Mouse (Mus musculus): ENCODE measurements around the gene Nipa1. TPM values are rescaled to one million over a fixed set of nuclear protein-coding genes. Genes with fewer than 3 reads are reported as not detected.

Gene Nipa1
- polyA plus RNA-seq, 1 experiment from 2014 or later: 6.4 TPM

DNA sequence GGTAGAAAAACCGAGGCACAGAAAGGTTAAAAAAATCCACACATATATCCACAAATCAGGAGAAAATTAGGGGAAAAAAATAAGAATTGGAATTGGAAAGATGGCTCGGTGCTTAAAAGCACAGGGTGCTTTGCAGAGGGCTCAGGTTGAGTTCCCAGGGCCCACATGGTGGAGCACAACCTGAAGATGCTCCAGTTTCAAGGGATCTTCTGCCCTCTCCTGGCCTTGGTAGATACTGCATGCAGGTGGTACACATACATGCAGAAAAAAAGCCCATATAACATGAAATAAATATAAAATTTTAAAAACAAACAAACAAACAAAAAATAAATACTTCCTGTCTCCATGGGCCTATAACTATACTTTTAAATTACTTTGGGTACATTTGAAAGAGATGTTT, 45.3 kb downstream of the Nipa1 start:
- Histone ChIP-seq H3K9ac (ENCODE audit: low read length) (no peak overlapping the region), H3K4me3 (ENCODE audit: low read depth, low read length) (no peak overlapping the region), H3K9me3 (ENCODE audit: control insufficient read depth, low read length) (no peaks in the 10 kb centered on the region), H3K27ac (replicated peaks) (no peak overlapping the region), H3K36me3 (ENCODE audit: control insufficient read depth, insufficient read depth, low read length) (no peaks in the 10 kb centered on the region), H3K4me2 (replicated peaks; ENCODE audit: low read depth) (no peak overlapping the region), H3K27me3 (ENCODE audit: control insufficient read depth, insufficient read depth, low read length) (no peaks in the 10 kb centered on the region), H3K4me1 (replicated peaks; ENCODE audit: control insufficient read depth, insufficient read depth) (no peaks in the 10 kb centered on the region)
- ATAC-seq (ENCODE audit: low FRiP score, low TSS enrichment) (no peak), DNase-seq (ENCODE audit: low spot score) (no peak)
- peak; percentile 42 for TF ChIP-seq CTCF (IDR thresholded peaks at IDR 0.05; ENCODE audit: low read depth)
- TF ChIP-seq EP300 (optimal IDR thresholded peaks at IDR 0.05): no peak
- WGBS: 100% methylated on average over 2 of the region's 2 CpGs

DNA sequence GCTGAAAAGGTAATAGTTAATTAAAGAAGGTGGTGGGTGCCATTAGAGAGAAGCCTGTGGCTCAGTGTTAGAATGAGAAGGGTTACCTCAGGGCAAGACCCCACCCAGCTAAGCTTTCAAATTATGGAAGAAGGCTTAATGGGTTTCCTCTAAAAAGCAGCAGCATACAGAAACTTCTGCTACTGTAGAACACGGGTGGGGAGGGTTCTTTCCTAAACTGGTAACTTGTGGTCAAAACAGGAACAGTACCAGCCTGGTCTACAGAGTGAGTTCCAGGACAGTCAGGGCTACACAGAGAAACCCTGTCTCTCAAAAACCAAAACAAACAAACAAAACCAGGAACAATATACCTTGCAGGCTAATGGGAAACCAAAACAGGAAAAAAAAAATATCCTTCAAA, 50.3 kb downstream of the Nipa1 start:
- no peak for ATAC-seq (ENCODE audit: low FRiP score, low TSS enrichment)
- Histone ChIP-seq H3K27ac (replicated peaks) (no peak overlapping the region), H3K4me2 (replicated peaks; ENCODE audit: low read depth) (no peak overlapping the region), H3K27me3 (ENCODE audit: control insufficient read depth, insufficient read depth, low read length) (no peaks in the 10 kb centered on the region), H3K9me3 (ENCODE audit: control insufficient read depth, low read length) (no peaks in the 10 kb centered on the region), H3K4me1 (replicated peaks; ENCODE audit: control insufficient read depth, insufficient read depth) (no peaks in the 10 kb centered on the region), H3K9ac (ENCODE audit: low read length) (no peak overlapping the region), H3K36me3 (ENCODE audit: control insufficient read depth, insufficient read depth, low read length) (no peaks in the 10 kb centered on the region), H3K4me3 (ENCODE audit: low read depth, low read length) (no peak overlapping the region)
- no peak for DNase-seq (ENCODE audit: low spot score)
- no peak for TF ChIP-seq CTCF (IDR thresholded peaks at IDR 0.05; ENCODE audit: low read depth)
- no peak for TF ChIP-seq EP300 (optimal IDR thresholded peaks at IDR 0.05)
- 74% methylated on average over 1 of the region's 1 CpGs for WGBS

DNA sequence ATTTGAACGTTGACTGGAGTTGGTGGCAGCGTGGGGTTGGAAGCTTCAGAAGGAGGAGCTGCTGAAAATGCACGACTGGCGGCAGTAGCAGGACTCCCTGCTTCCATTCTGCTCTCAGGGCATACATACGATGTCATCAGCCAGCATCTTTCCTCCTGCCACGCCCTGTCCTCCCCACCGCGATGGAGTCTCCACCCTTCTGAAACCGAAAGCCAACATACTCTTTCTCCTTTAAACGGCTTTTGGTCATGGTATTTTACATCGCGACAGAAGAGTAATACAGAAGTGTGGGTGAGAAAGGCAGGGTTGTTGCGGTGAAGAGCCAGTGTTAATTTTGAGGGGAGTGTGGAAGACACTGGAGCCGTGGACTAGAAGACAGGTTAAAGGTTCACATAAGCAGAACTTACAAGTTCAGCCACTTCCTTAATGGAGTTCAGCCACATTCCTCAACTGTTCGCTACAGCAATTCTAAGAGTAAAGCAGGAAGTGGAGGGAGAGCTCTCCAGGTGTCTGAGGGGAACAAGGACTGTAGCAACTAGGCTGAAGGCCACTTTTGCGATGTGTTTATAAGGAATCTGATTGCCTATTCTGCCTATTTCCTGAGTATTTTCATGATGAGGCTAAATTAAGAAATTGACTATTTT, 51.4 kb downstream of the Nipa1 start:
- peak; percentile 91 for ATAC-seq (ENCODE audit: low FRiP score, low TSS enrichment)
- Histone ChIP-seq H3K9me3 (ENCODE audit: control insufficient read depth, low read length) (no peaks in the 10 kb centered on the region), H3K27me3 (ENCODE audit: control insufficient read depth, insufficient read depth, low read length) (no peaks in the 10 kb centered on the region), H3K36me3 (ENCODE audit: control insufficient read depth, insufficient read depth, low read length) (no peaks in the 10 kb centered on the region), H3K27ac (replicated peaks) (0 out of 2 replicates have a peak overlapping the region, but pooled peaks have one; percentile 40), H3K4me3 (ENCODE audit: low read depth, low read length) (peak overlapping the region; percentile 36), H3K4me1 (replicated peaks; ENCODE audit: control insufficient read depth, insufficient read depth) (no peaks in the 10 kb centered on the region), H3K9ac (ENCODE audit: low read length) (peak overlapping the region; percentile 45; the same call in 1 of the 2 replicates), H3K4me2 (replicated peaks; ENCODE audit: low read depth) (peak overlapping the region; percentile 55)
- DNase-seq (ENCODE audit: low spot score): peak; percentile 63
- TF ChIP-seq EP300 (optimal IDR thresholded peaks at IDR 0.05): no peak
- TF ChIP-seq CTCF (IDR thresholded peaks at IDR 0.05; ENCODE audit: low read depth): 0 out of 2 replicates have a peak, but pooled peaks have one; percentile 5
- 31% methylated on average over 16 of the region's 16 CpGs for WGBS

DNA sequence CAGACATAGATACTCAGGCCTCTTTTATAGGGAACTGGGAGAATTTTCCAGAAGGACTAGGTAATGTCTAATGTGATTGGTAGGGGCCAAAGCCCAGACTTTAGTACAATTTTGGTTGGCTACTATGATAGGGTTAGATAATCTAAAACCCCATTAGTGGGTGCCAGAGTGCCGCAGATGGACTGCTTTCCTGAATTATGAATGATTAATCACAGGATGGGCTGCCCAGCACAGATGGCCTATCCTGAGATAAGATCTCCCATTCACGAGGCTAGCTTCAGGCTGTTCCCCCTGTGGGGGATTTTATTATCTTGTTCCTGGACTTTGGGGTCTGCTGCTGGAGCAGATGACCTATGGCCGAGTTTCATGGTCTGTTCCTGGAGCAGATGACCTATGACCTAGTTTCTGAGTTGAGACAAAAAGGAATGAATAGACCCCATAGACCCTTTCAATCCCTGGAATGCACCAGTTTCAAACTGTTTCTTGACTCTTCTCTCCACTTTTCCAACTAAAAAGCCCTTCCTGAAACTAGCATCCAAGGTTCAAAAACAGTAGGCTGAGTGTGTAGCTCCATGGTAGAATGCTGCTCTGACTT, 52.8 kb downstream of the Nipa1 start:
- 49% methylated on average over 3 of the region's 3 CpGs for WGBS
- Histone ChIP-seq H3K27ac (replicated peaks) (no peak overlapping the region), H3K4me1 (replicated peaks; ENCODE audit: control insufficient read depth, insufficient read depth) (no peaks in the 10 kb centered on the region), H3K9ac (ENCODE audit: low read length) (no peak overlapping the region), H3K27me3 (ENCODE audit: control insufficient read depth, insufficient read depth, low read length) (no peaks in the 10 kb centered on the region), H3K4me2 (replicated peaks; ENCODE audit: low read depth) (no peak overlapping the region), H3K36me3 (ENCODE audit: control insufficient read depth, insufficient read depth, low read length) (no peaks in the 10 kb centered on the region), H3K4me3 (ENCODE audit: low read depth, low read length) (no peak overlapping the region), H3K9me3 (ENCODE audit: control insufficient read depth, low read length) (no peaks in the 10 kb centered on the region)
- no peak for DNase-seq (ENCODE audit: low spot score)
- TF ChIP-seq EP300 (optimal IDR thresholded peaks at IDR 0.05) (no peak), CTCF (IDR thresholded peaks at IDR 0.05; ENCODE audit: low read depth) (no peak)
- ATAC-seq (ENCODE audit: low FRiP score, low TSS enrichment): no peak

DNA sequence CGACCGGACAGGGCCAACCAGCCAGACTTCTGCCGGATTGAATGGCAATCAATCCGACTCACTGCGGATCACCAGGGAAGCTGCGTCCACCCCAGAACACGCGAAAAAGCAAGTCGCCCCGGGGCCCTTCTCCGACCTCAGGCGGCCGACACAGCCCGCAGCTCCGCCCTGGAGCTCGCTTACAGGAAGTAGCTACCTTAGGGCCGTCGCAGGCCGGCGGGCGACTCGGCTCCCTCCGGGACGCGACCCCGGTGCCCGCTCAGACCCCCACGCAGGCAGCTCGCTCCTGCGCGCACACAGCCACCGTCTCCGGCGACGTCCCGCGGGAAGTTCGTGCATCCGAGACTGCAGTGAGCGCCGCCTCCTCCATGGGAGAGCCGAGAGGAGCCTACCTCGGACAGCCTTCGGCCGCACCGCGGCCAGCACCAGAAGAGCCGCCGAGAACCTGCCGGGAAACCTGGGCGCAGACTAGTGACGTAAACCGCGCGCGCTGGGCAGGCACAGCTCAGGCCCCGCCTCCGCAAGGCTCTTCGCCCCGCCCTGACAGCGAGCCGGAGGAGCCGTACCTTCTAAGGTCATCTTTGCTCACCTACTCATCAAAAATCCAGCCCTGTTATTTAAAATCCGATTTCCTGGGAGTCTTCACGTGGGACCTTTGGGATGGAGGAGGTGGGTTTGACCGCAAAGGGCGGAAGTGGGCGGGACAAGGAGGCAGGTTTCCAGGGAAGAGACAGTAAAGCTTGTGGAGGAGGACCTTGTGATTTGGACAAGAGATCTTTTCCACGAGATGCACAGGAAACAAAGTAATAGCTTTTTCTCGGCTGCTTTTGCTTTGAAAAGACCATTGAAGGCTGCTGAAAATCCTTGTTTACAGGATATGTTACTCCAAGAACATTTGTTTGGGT, 57.5 kb downstream of the Nipa1 start, which contains the start of gene Nipa2:
TSS of gene Nipa2 (minus strand) at position 473 of the 905 bp plus-strand sequence.
- Histone ChIP-seq H3K36me3 (ENCODE audit: control insufficient read depth, insufficient read depth, low read length) (no peaks in the 10 kb centered on the region), H3K4me3 (ENCODE audit: low read depth, low read length) (peak within 1 kb of the TSS; percentile 83), H3K27me3 (ENCODE audit: control insufficient read depth, insufficient read depth, low read length) (no peaks in the 10 kb centered on the region), H3K9ac (ENCODE audit: low read length) (peak within 1 kb of the TSS; percentile 91), H3K4me1 (replicated peaks; ENCODE audit: control insufficient read depth, insufficient read depth) (no peaks in the 10 kb centered on the region), H3K27ac (replicated peaks) (peak within 1 kb of the TSS; percentile 92), H3K9me3 (ENCODE audit: control insufficient read depth, low read length) (no peaks in the 10 kb centered on the region), H3K4me2 (replicated peaks; ENCODE audit: low read depth) (peak within 1 kb of the TSS; percentile 59)
- peak; percentile 99 for ATAC-seq (ENCODE audit: low FRiP score, low TSS enrichment)
- peak; percentile 31 for TF ChIP-seq EP300 (optimal IDR thresholded peaks at IDR 0.05)
- TF ChIP-seq CTCF (IDR thresholded peaks at IDR 0.05; ENCODE audit: low read depth): no peak
- under 1% methylated on average over 66 of the region's 70 CpGs for WGBS
- peak; percentile 96 for DNase-seq (ENCODE audit: low spot score)

All from stomach, postnatal 0 days (tissue).